Mouse (Mus musculus): ENCODE measurements around the gene Poldip3. TPM values are rescaled to one million over a fixed set of nuclear protein-coding genes. Genes with fewer than 3 reads are reported as not detected.

Gene Poldip3
- polyA plus RNA-seq, 1 experiment from 2014 or later = 74.2 TPM

Other genes starting within 250 kb of the Poldip3 start
- 4.6 and 4.8 TPM in 2 replicates for gene Tcf20, start 161.5 kb downstream of the Poldip3 start, polyA plus RNA-seq (2015; fragmentation: Nextera tagmentation; extraction: Ambion mirVana)
- gene Nfam1, start 116.1 kb downstream of the Poldip3 start, polyA plus RNA-seq (2015; fragmentation: Nextera tagmentation; extraction: Ambion mirVana) = 2.0 and 2.1 TPM in 2 replicates
- gene Serhl, start 59.9 kb downstream of the Poldip3 start, polyA plus RNA-seq (2015; fragmentation: Nextera tagmentation; extraction: Ambion mirVana) = 61.0 and 62.8 TPM in 2 replicates
- gene Rrp7a, start 26.6 kb downstream of the Poldip3 start, polyA plus RNA-seq (2015; fragmentation: Nextera tagmentation; extraction: Ambion mirVana) = 41.1 and 45.9 TPM in 2 replicates
- gene Cyb5r3, start 23.2 kb upstream of the Poldip3 start, polyA plus RNA-seq (2015; fragmentation: Nextera tagmentation; extraction: Ambion mirVana) = 127 and 137 TPM in 2 replicates
- 0.42 and 0.47 TPM in 2 replicates for gene A4galt, start 102.4 kb upstream of the Poldip3 start, polyA plus RNA-seq (2015; fragmentation: Nextera tagmentation; extraction: Ambion mirVana)
- 27.8 and 28.5 TPM in 2 replicates for gene Arfgap3, start 200.9 kb upstream of the Poldip3 start, polyA plus RNA-seq (2015; fragmentation: Nextera tagmentation; extraction: Ambion mirVana)